Mouse (Mus musculus) heart, embryonic 14.5 days (tissue): ENCODE data around the gene Tmtc2. TPM values are rescaled to one million over a fixed set of nuclear protein-coding genes. Genes with fewer than 3 reads are reported as not detected.

Source experiments
- ATAC-seq: fragments of 200-750 bp; cut with Nextera tagmentation; 2 replicates; pipeline ENCODE4 v1.8.0; 2017; ENCODE audit warnings: low read depth, moderate TSS enrichment; ENCODE audit not compliant: insufficient number of reproducible peaks, insufficient read depth, low FRiP score
- H3K27ac ChIP-seq, 2 experiments: fragments of 200-500 bp in 1 of 2; fragments of 300-500 bp in 1 of 2; sonication (generic) in 1 of 2; replicated peaks in 1 of 2; 2 replicates each; pipeline ENCODE4 v1.5.1; 2012 to 2014; ENCODE audit warnings: low read depth in 2 of 2, low read length in 2 of 2, control low read depth in 1 of 2, mild to moderate bottlenecking in 1 of 2, mixed read lengths in 1 of 2; ENCODE audit not compliant: control insufficient read depth in 1 of 2, insufficient read depth in 1 of 2
- H3K27me3 ChIP-seq: fragments of 300-500 bp; sonication (generic); 2 replicates; pipeline ENCODE4 v1.6.1; 2014; ENCODE audit warnings: mild to moderate bottlenecking, low read length, control low read depth; ENCODE audit not compliant: control insufficient read depth, insufficient read depth
- H3K36me3 ChIP-seq: fragments of 300-500 bp; sonication (generic); 2 replicates; pipeline ENCODE4 v1.6.1; 2014; ENCODE audit warnings: mild to moderate bottlenecking, control low read depth, low read length, mixed read lengths; ENCODE audit not compliant: control insufficient read depth, insufficient read depth
- H3K4me1 ChIP-seq, 2 experiments: fragments of 200-500 bp in 1 of 2; fragments of 300-500 bp in 1 of 2; sonication (generic) in 1 of 2; 2 replicates each; pipeline ENCODE4 v1.6.1; 2012 to 2014; ENCODE audit warnings: low read length in 2 of 2, control low read depth in 1 of 2, mixed read lengths in 1 of 2; ENCODE audit not compliant: control insufficient read depth in 2 of 2, insufficient read depth in 2 of 2
- H3K4me2 ChIP-seq: fragments of 300-500 bp; sonication (generic); 2 replicates; pipeline ENCODE4 v1.6.1; 2014; ENCODE audit warnings: mild to moderate bottlenecking, low read length
- H3K4me3 ChIP-seq, 2 experiments: fragments of 200-500 bp in 1 of 2; fragments of 300-500 bp in 1 of 2; sonication (generic) in 1 of 2; 2 replicates each; pipeline ENCODE4 v1.5.1; 2012 to 2014; ENCODE audit warnings: low read length in 2 of 2, mild to moderate bottlenecking in 2 of 2, control low read depth in 1 of 2, low read depth in 1 of 2, moderate library complexity in 1 of 2; ENCODE audit not compliant: control insufficient read depth in 1 of 2, insufficient read depth in 1 of 2
- H3K9ac ChIP-seq: fragments of 300-500 bp; sonication (generic); 2 replicates; pipeline ENCODE4 v1.6.1; 2014; ENCODE audit warnings: mild to moderate bottlenecking, low read length
- H3K9me3 ChIP-seq: fragments of 300-500 bp; sonication (generic); 2 replicates; pipeline ENCODE4 v1.6.1; 2016; ENCODE audit warnings: low read length, control low read depth; ENCODE audit not compliant: control insufficient read depth
- WGBS: fragments of 180-500 bp; shearing (Covaris S2); extraction: QIAGEN DNeasy Blood & Tissue Kit; methylation state at CpG from one replicate; pipeline ENCODE4 v1.1.7; 2014; 5-methylcytosine and 5-hydroxymethylcytosine counted together
- polyA plus RNA-seq: library from polyadenylated mRNA; unstranded; fragments of >200 nt; fragmentation: Nextera tagmentation; extraction: Ambion mirVana; gene quantifications from 2 replicates; pipeline ENCODE4 v1.2.1, GENCODE M21; 2014

Gene Tmtc2
- polyA plus RNA-seq, 1 experiment from 2014 or later: 3.3 TPM

GRCm38 (mm10) chr10:105492485-105492884 is 81.8 kb downstream of the Tmtc2 start:
- Histone ChIP-seq H3K27ac (no peak overlapping the region), H3K4me3 (no peak overlapping the region), H3K36me3 (no peaks in the 10 kb centered on the region), H3K9ac (no peak overlapping the region), H3K9me3 (no peaks in the 10 kb centered on the region), H3K4me1 (peaks cover 5% of the 10 kb centered on the region in 2 experiments), H3K27me3 (no peaks in the 10 kb centered on the region), H3K4me2 (no peak overlapping the region)
- 57% methylated on average over 4 of the region's 4 CpGs for WGBS
- ATAC-seq: no peak

DNA sequence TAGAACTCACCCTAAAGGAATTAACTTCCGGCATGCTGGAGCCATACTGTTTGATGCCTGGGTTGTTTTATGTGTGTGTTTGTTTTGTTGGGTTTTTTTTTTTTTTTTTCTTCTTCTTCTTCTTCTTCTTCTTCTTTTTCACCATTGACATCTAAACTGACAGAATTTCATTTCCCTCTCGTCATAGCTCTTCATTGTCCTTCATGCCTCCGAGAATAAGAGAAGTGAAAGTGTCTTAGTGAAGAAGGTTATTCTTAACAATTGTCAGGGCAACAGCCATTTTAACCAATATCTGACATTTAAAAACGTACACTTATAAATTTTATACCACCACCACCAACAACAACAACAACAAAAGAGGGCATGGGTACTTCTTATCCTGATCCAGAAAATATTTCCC is 83.5 kb downstream of the Tmtc2 start:
- no peaks in the 10 kb centered on the region for H3K27me3 ChIP-seq
- H3K27ac ChIP-seq: no peak overlapping the region
- no peak overlapping the region for H3K4me3 ChIP-seq
- no peak overlapping the region for H3K4me2 ChIP-seq
- no peak overlapping the region for H3K9ac ChIP-seq
- no peak for ATAC-seq
- WGBS: 90% methylated on average over 4 of the region's 4 CpGs
- no peaks in the 10 kb centered on the region for H3K36me3 ChIP-seq
- peaks cover 5% of the 10 kb centered on the region in 2 experiments for H3K4me1 ChIP-seq
- H3K9me3 ChIP-seq: no peaks in the 10 kb centered on the region

DNA sequence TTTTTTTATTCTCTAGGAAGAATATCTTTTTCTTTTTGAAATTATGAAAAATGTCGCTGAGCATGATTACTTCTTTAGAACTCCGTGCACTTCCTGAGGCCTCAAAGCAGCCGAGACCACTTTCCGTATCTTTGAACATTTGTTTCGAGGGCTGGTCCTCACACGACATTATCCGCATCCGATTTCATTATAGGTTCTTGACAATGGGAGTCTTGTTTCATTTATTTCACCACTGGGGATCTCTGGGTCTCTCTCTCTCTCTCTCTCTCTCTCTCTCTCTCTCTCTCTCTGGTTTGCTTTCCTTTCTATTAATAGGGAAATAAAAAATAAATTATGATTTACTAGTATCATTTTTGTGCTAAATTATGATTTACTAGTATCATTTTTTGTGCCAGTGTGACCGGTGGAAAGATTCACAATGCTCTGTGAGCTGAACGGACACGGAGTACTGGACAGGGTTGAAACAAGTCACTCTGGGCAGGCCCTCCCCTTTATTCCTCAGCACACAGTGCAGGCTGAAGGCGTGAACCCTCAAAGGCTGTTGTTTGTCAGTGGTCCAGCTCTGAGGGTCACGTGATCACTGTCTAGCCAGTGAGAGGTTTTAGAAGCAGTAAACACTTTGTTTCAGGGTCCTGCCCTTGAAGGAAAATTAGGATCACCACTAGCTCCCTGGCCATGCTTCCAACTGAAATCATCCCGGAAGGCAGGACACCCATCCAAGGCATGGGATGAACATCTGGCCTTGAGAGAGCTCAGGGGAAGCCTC is 84.1 kb downstream of the Tmtc2 start:
- Histone ChIP-seq H3K4me3 (no peak overlapping the region), H3K9me3 (no peaks in the 10 kb centered on the region), H3K27ac (no peak overlapping the region), H3K4me1 (no peaks in the 10 kb centered on the region), H3K4me2 (no peak overlapping the region), H3K9ac (no peak overlapping the region), H3K27me3 (no peaks in the 10 kb centered on the region), H3K36me3 (no peaks in the 10 kb centered on the region)
- ATAC-seq: no peak
- 83% methylated on average over 14 of the region's 14 CpGs for WGBS

DNA sequence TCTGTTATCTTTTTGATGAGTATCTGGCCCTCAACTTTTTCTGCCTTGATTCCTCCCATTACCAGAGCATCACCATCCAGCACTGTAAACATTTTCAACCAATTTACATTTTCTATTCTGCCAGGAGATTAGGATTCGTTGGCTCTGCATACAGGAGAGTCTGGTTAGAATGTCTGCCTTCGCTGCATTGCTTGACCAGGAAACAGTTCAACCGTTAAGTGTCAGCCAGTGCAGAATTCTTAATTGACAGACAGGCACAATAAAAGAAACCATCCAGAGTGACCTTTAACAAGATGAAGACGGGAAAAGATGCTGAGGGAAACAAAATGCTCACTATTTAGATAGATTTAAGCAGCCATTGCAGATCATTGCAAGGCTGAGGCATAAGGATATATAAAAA is 87.3 kb downstream of the Tmtc2 start:
- Histone ChIP-seq H3K27ac (no peak overlapping the region), H3K4me1 (no peaks in the 10 kb centered on the region), H3K4me3 (no peak overlapping the region), H3K9me3 (no peaks in the 10 kb centered on the region), H3K9ac (no peak overlapping the region), H3K27me3 (no peaks in the 10 kb centered on the region), H3K36me3 (no peaks in the 10 kb centered on the region), H3K4me2 (no peak overlapping the region)
- WGBS: 65% methylated on average over 4 of the region's 4 CpGs
- no peak for ATAC-seq

DNA sequence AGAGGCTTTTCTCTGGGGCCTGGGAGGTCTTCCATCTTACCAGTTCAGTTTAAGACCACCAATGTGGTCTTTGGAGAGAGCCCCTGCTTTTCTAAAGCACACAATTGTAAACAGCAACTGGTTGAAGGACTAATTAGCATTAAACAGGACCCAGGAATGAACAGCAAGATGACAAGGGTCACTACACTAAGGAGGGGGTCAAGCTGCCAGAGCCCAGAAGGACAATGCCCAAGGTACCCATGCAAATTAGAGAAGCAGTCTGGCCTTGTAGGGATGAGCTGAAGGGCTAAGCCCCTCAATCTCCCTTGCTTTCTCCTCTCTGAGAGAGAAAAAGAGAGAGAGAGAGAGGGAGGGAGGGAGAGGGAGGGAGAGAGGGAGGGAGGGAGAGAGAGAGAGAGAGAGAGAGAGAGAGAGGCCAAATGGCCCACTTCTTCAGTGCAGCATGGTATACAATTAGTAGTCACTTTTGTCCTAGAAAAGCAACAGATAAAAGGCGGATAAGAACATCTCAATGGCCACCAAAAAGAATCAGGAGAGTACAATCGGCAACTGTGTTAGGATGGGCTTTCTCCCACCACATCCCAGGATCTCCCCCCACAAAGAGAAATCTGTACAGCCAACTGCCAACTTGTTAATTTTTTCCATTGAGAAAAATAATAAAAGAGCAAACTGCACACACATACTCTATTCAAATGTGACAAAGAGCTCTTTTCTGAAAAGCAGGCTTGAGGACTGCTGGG is 89.7 kb downstream of the Tmtc2 start:
- Histone ChIP-seq H3K4me3 (no peak overlapping the region), H3K9ac (no peak overlapping the region), H3K4me1 (no peaks in the 10 kb centered on the region), H3K4me2 (no peak overlapping the region), H3K36me3 (no peaks in the 10 kb centered on the region), H3K27ac (no peak overlapping the region), H3K27me3 (no peaks in the 10 kb centered on the region), H3K9me3 (no peaks in the 10 kb centered on the region)
- 80% methylated on average over 2 of the region's 2 CpGs for WGBS
- no peak for ATAC-seq

GRCm38 (mm10) chr10:105479771-105480170 is 94.5 kb downstream of the Tmtc2 start:
- no peak for ATAC-seq
- no peak overlapping the region for H3K4me2 ChIP-seq
- 70% methylated on average over 11 of the region's 11 CpGs for WGBS

GRCm38 (mm10) chr10:105477623-105478238 is 96.5 kb downstream of the Tmtc2 start:
- ATAC-seq: no peak
- peaks cover 2 to 4% of the 10 kb centered on the region in 2 experiments; a peak in 1 of 4 replicates for H3K4me1 ChIP-seq
- no peak overlapping the region for H3K27ac ChIP-seq
- no peak overlapping the region for H3K4me2 ChIP-seq
- no peaks in the 10 kb centered on the region for H3K9me3 ChIP-seq
- no peaks in the 10 kb centered on the region for H3K27me3 ChIP-seq
- no peaks in the 10 kb centered on the region for H3K36me3 ChIP-seq
- H3K4me3 ChIP-seq: no peak overlapping the region
- 78% methylated on average over 18 of the region's 18 CpGs for WGBS
- no peak overlapping the region for H3K9ac ChIP-seq

More at GRCm38 (mm10) chr10:105479771-105480170, 94.5 kb downstream of the Tmtc2 start:
- H3K4me3 ChIP-seq: no peak overlapping the region
- H3K9ac ChIP-seq: no peak overlapping the region
- H3K27ac ChIP-seq: no peak overlapping the region
- H3K9me3 ChIP-seq: no peaks in the 10 kb centered on the region
- H3K27me3 ChIP-seq: no peaks in the 10 kb centered on the region
- no peaks in the 10 kb centered on the region for H3K36me3 ChIP-seq
- peaks cover 2 to 4% of the 10 kb centered on the region in 2 experiments; a peak in 1 of 4 replicates for H3K4me1 ChIP-seq
